Comparison of ENCODE assay signal across 11 mouse cellular contexts in genomic region chr8:123760579-123760978, GRCm38 (mm10). TPM values are rescaled to one million over a fixed set of nuclear protein-coding genes. Genes with fewer than 3 reads are reported as not detected.
DNase-seq lines count a peak whose midpoint lies in the region; ATAC-seq lines count a peak whose summit lies in the region.
"Had no signal": no experiment of that assay in that cellular context is flagged by ENCODE, and none has a peak within 500 bp of the region (broad histone marks: within the 10 kb centered on the region; RNA-seq: fewer than 3 reads in every experiment).

No protein-coding gene starts in this region.

- H3K27me3 ChIP-seq in hindbrain, embryonic 10.5 days (ENCODE audit: insufficient read depth, poor library complexity, severe bottlenecking) = 0 out of 2 replicates have a peak, but pooled peaks cover 9% of the 10 kb centered on the region
- H3K27me3 ChIP-seq in hindbrain, embryonic 14.5 days (ENCODE audit: control insufficient read depth, insufficient read depth, low read length) = no peaks in the 10 kb centered on the region
- peaks cover 6% of the 10 kb centered on the region; the same call in 1 of the 2 replicates for H3K27me3 ChIP-seq in neural tube, embryonic 12.5 days (replicated peaks)
- H3K27me3 ChIP-seq in neural tube, embryonic 15.5 days (replicated peaks) = no peaks in the 10 kb centered on the region
- H3K27me3 ChIP-seq in limb, embryonic 12.5 days = no peaks in the 10 kb centered on the region

- H3K9ac ChIP-seq in hindbrain, embryonic 14.5 days = no peak overlapping the region; the same call in 1 of the 2 replicates
- no peak overlapping the region for H3K9ac ChIP-seq in neural tube, embryonic 12.5 days
- H3K9ac ChIP-seq in neural tube, embryonic 15.5 days (replicated peaks) = no peak overlapping the region
- H3K9ac ChIP-seq in limb, embryonic 12.5 days (replicated peaks) = no peak overlapping the region

- no peak for DNase-seq in hindbrain, embryonic 10.5 days (ENCODE audit: low spot score)
- DNase-seq in hindbrain, embryonic 14.5 days (ENCODE audit: low spot score) = no peak
- DNase-seq in gastrocnemius, postnatal 36 days = no peak
- DNase-seq in adrenal gland, postnatal 4 days (ENCODE audit: low spot score in 2 of 2) = no peak
- DNase-seq: adrenal gland, postnatal 10 days; heart, adult 11 months; kidney, adult 11 months; lung, adult 18-20 months had no signal

- no peak overlapping the region for H3K4me2 ChIP-seq in hindbrain, embryonic 14.5 days (replicated peaks)
- peak overlapping the region; percentile 58 for H3K4me2 ChIP-seq in neural tube, embryonic 12.5 days (replicated peaks)
- H3K4me2 ChIP-seq in neural tube, embryonic 15.5 days = no peak overlapping the region
- H3K4me2 ChIP-seq in limb, embryonic 12.5 days = peak overlapping the region; percentile 47

- H3K4me1 ChIP-seq in hindbrain, embryonic 10.5 days (replicated peaks) = peaks cover 35% of the 10 kb centered on the region
- H3K4me1 ChIP-seq in hindbrain, embryonic 14.5 days (replicated peaks; ENCODE audit: control insufficient read depth, insufficient read depth, low read length) = peaks cover 25% of the 10 kb centered on the region; the same call in 1 of the 2 replicates
- H3K4me1 ChIP-seq in neural tube, embryonic 12.5 days = peaks cover 28% of the 10 kb centered on the region
- peaks cover 40% of the 10 kb centered on the region for H3K4me1 ChIP-seq in neural tube, embryonic 15.5 days
- peaks cover 39% of the 10 kb centered on the region for H3K4me1 ChIP-seq in limb, embryonic 12.5 days (replicated peaks)

- peak overlapping the region; percentile 89 for H3K27ac ChIP-seq in hindbrain, embryonic 10.5 days
- H3K27ac ChIP-seq in hindbrain, embryonic 14.5 days = no peak overlapping the region
- no peak overlapping the region for H3K27ac ChIP-seq in neural tube, embryonic 12.5 days
- no peak overlapping the region for H3K27ac ChIP-seq in neural tube, embryonic 15.5 days (replicated peaks)
- no peak overlapping the region for H3K27ac ChIP-seq in limb, embryonic 12.5 days

- no peaks in the 10 kb centered on the region for H3K9me3 ChIP-seq in hindbrain, embryonic 10.5 days
- no peaks in the 10 kb centered on the region for H3K9me3 ChIP-seq in hindbrain, embryonic 14.5 days (ENCODE audit: control insufficient read depth, low read length)
- no peaks in the 10 kb centered on the region for H3K9me3 ChIP-seq in neural tube, embryonic 12.5 days
- H3K9me3 ChIP-seq in neural tube, embryonic 15.5 days (replicated peaks) = no peaks in the 10 kb centered on the region
- no peaks in the 10 kb centered on the region for H3K9me3 ChIP-seq in limb, embryonic 12.5 days

- H3K36me3 ChIP-seq in hindbrain, embryonic 10.5 days = no peaks in the 10 kb centered on the region
- H3K36me3 ChIP-seq in hindbrain, embryonic 14.5 days (replicated peaks; ENCODE audit: control insufficient read depth, insufficient read depth) = no peaks in the 10 kb centered on the region
- no peaks in the 10 kb centered on the region for H3K36me3 ChIP-seq in neural tube, embryonic 12.5 days
- no peaks in the 10 kb centered on the region for H3K36me3 ChIP-seq in neural tube, embryonic 15.5 days
- no peaks in the 10 kb centered on the region for H3K36me3 ChIP-seq in limb, embryonic 12.5 days

- 71% methylated on average over 5 of the region's 5 CpGs for WGBS in hindbrain, embryonic 10.5 days
- 47% methylated on average over 5 of the region's 5 CpGs for WGBS in hindbrain, embryonic 14.5 days
- WGBS in neural tube, embryonic 12.5 days = 28% methylated on average over 5 of the region's 5 CpGs
- WGBS in neural tube, embryonic 15.5 days = 27% methylated on average over 5 of the region's 5 CpGs
- 49% methylated on average over 5 of the region's 5 CpGs for WGBS in limb, embryonic 12.5 days

- H3K4me3 ChIP-seq in hindbrain, embryonic 10.5 days = peak overlapping the region; percentile 47
- no peak overlapping the region for H3K4me3 ChIP-seq in hindbrain, embryonic 14.5 days (replicated peaks; ENCODE audit: low read length)
- no peak overlapping the region for H3K4me3 ChIP-seq in neural tube, embryonic 12.5 days
- H3K4me3 ChIP-seq in neural tube, embryonic 15.5 days (replicated peaks) = no peak overlapping the region
- 0 out of 2 replicates have a peak overlapping the region, but pooled peaks have one; percentile 6 for H3K4me3 ChIP-seq in limb, embryonic 12.5 days (replicated peaks)

- ATAC-seq in hindbrain, embryonic 14.5 days (ENCODE audit: low FRiP score) = no peak
- no peak for ATAC-seq in neural tube, embryonic 12.5 days (ENCODE audit: low FRiP score, low read depth)
- ATAC-seq in neural tube, embryonic 15.5 days (ENCODE audit: low FRiP score) = no peak
- ATAC-seq in limb, embryonic 12.5 days (ENCODE audit: insufficient number of reproducible peaks, insufficient read depth, low FRiP score, low TSS enrichment, low read depth) = no peak

- intact Hi-C loops in gastrocnemius, postnatal 36 days (cut with DNase I) = no loop called here

RNA-seq across cellular contexts. Expression of gene Rab4a, which starts 45.2 kb away (rescaled TPM):
- polyA plus RNA-seq in hindbrain, embryonic 10.5 days (2016; fragmentation: Nextera tagmentation; extraction: Ambion mirVana) = 66.4 and 76.6 TPM in 2 replicates
- polyA plus RNA-seq in hindbrain, embryonic 14.5 days (2014; fragmentation: Nextera tagmentation; extraction: Ambion mirVana) = 79.1 and 82.7 TPM in 2 replicates
- polyA plus RNA-seq in neural tube, embryonic 12.5 days (2016; fragmentation: Nextera tagmentation; extraction: Ambion mirVana) = 73.0 and 74.2 TPM in 2 replicates
- 78.2 and 87.0 TPM in 2 replicates for polyA plus RNA-seq in neural tube, embryonic 15.5 days (2015; fragmentation: Nextera tagmentation; extraction: Ambion mirVana)
- 52.4 and 56.3 TPM in 2 replicates for polyA plus RNA-seq in limb, embryonic 12.5 days (2016; fragmentation: Nextera tagmentation; extraction: Ambion mirVana)
- total RNA-seq in gastrocnemius, postnatal 36 days (2021) = 10 to 100 TPM; 10.5 to 11.7 TPM
- 10 to 100 TPM; 29.5 to 30.9 TPM for total RNA-seq in adrenal gland, postnatal 4 days (2021)

Comparison
In these comparisons a context has a peak if more than half of its experiments do, and no peak if none do; other contexts are left out.
1. H3K4me3 ChIP-seq: peak in hindbrain, embryonic 10.5 days (single experiment) and limb, embryonic 12.5 days (single experiment); none in hindbrain, embryonic 14.5 days (single experiment), neural tube, embryonic 12.5 days (single experiment) and neural tube, embryonic 15.5 days (single experiment).
2. H3K4me2 ChIP-seq: peak in neural tube, embryonic 12.5 days (single experiment) and limb, embryonic 12.5 days (single experiment); none in hindbrain, embryonic 14.5 days (single experiment) and neural tube, embryonic 15.5 days (single experiment).